Mouse (Mus musculus): ENCODE data around the gene Abca7. TPM values are rescaled to one million over a fixed set of nuclear protein-coding genes. Genes with fewer than 3 reads are reported as not detected.
"Not testable (repeated sequence)": the region's sequence is repeated elsewhere in the genome, so short reads cannot be mapped to it uniquely, and the experiment has no call there.

Gene Abca7
- polyA plus RNA-seq, 1 experiment from 2014 or later, result 2.6 TPM

DNA sequence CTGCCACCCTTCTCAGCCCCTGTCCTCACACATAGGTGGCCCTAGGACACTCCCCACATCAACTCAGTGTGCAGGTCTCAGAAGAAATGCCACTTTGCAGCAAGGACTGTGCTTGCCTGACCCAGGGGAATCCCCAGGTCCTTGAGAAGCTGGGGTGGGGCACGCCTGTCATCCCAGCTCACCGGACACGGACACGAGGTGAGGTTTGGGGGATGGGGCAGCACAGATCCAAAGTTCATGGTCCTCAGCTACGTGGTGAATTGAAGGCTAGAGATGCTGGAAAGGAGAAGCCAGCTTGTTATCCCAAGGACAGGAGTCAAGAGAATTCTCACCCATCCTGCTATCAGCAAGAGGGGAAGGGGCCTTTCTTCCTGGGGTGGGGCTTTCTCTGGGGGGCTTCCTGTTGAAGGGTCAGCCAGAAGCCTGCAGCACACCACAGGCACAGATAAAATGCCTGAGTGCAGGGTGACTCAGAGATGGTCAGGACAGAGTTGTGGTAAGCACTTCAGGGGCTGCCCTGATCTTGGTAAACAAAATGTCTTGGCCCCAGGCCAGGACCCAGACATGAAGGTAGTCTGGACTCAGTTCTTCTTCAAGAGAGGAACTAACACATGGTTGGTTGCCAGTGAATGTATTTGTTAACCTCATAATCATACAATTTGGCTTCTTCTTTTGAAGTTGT lies 36.6 kb downstream of the Abca7 start:
- no peak for DNase-seq (ENCODE audit: low spot score)
- peak; percentile 37; the same call in 1 of the 2 replicates for ATAC-seq (replicated peaks; ENCODE audit: low FRiP score, low read depth)
- whole genome bisulfite sequencing, result 33% methylated on average over 5 of the region's 5 CpGs

DNA sequence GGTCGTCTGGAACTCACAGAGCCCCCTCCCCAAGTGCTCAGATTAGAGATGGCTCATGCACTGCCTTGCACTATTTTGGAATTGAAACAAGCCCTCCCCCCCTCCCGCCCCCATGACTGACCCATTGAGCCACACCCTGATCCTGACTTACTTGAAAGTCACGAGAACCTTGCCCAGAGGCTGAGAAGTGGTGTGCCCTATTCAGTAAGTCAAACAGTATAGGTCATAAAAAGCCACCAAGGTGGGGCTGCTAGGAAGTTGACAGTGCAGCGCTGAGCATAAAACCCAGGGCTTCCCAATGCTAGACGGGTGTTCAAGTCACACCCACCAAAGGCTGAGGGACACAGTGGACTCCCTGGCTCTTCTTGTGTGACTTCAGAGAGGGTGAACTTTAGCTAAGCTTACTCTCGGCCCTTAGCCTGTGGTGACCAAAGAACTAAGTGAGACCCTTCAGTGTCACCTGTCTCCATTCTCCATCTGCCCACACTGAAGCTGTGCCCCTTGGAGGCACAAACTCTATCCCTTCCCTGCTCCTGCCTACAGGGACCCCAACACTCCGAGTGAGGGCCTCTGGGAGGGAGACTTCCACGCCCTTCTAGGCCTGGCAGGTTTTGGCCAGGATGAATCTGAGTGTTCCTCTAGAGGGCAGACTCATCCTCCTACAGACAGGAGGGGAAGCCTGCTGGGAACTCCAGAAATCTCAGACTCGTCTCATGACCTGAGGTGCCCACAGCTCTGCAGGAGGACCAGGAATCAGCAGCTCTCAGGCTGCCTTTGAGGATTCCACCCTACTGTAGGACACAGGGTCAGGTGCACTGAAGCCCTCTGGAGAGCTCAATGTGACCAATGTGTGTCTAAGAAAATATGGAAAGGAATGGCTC lies 37.5 kb downstream of the Abca7 start:
- 0 out of 2 replicates have a peak, but pooled peaks have one; percentile 23 for ATAC-seq (replicated peaks; ENCODE audit: low FRiP score, low read depth)
- 30% methylated on average over 9 of the region's 9 CpGs for WGBS
- H3K36me3 ChIP-seq (ENCODE audit: insufficient read depth, low read length), result peaks cover 42% of the 10 kb centered on the region

More for the DNA sequence above, 36.6 kb downstream of the Abca7 start:
- H3K9ac ChIP-seq (ENCODE audit: low read depth, low read length), result no peak overlapping the region
- H3K27ac ChIP-seq, result no peak overlapping the region
- H3K27me3 ChIP-seq (ENCODE audit: insufficient read depth, low read length), result no peaks in the 10 kb centered on the region
- no peak for TF ChIP-seq CTCF (IDR thresholded peaks at IDR 0.05; ENCODE audit: low read depth)
- no peak overlapping the region for H3K4me3 ChIP-seq (replicated peaks; ENCODE audit: low read depth, low read length)
- no peaks in the 10 kb centered on the region for H3K9me3 ChIP-seq (replicated peaks; ENCODE audit: low read length)
- peaks cover 36% of the 10 kb centered on the region for H3K36me3 ChIP-seq (ENCODE audit: insufficient read depth, low read length)
- H3K4me2 ChIP-seq (ENCODE audit: low read length), result no peak overlapping the region
- H3K4me1 ChIP-seq (replicated peaks; ENCODE audit: insufficient read depth, low read length), result peaks cover 5% of the 10 kb centered on the region; the same call in 1 of the 2 replicates

DNA sequence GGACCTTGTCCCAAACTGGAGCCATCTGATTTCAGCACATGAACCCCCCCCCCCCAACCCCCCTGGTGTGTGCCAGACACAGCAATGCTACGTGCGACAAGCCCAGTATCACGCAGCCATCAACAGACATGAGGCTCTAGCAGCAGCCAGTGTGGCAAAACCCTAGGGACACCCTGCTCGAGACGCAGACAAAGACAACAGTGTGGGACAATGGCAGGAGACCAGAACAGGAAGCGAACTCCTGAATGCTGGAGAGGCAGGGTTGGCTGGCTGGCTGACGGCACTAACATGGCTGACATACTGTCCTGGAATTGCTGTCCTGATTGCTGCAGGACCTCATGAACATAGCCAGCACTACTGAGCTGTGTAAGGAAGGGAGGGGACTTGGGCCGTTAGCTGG lies 38.9 kb downstream of the Abca7 start:
- Histone ChIP-seq H3K4me1 (replicated peaks; ENCODE audit: insufficient read depth, low read length) (peaks cover 13% of the 10 kb centered on the region), H3K27me3 (ENCODE audit: insufficient read depth, low read length) (no peaks in the 10 kb centered on the region), H3K27ac (peak overlapping the region; percentile 31; the same call in 1 of the 2 replicates), H3K9me3 (replicated peaks; ENCODE audit: low read length) (no peaks in the 10 kb centered on the region), H3K4me3 (replicated peaks; ENCODE audit: low read depth, low read length) (no peak overlapping the region), H3K9ac (ENCODE audit: low read depth, low read length) (no peak overlapping the region), H3K36me3 (ENCODE audit: insufficient read depth, low read length) (peaks cover 42% of the 10 kb centered on the region), H3K4me2 (ENCODE audit: low read length) (no peak overlapping the region)
- TF ChIP-seq CTCF (IDR thresholded peaks at IDR 0.05; ENCODE audit: low read depth), result no peak
- ATAC-seq (replicated peaks; ENCODE audit: low FRiP score, low read depth) (no peak), DNase-seq (ENCODE audit: low spot score) (no peak)
- WGBS, result 77% methylated on average over 8 of the region's 8 CpGs

More for the DNA sequence above, 37.5 kb downstream of the Abca7 start:
- no peak overlapping the region for H3K4me2 ChIP-seq (ENCODE audit: low read length)
- H3K9ac ChIP-seq (ENCODE audit: low read depth, low read length), result 0 out of 2 replicates have a peak overlapping the region, but pooled peaks have one; percentile 18
- H3K27me3 ChIP-seq (ENCODE audit: insufficient read depth, low read length), result no peaks in the 10 kb centered on the region
- peak; percentile 79 for DNase-seq (ENCODE audit: low spot score)
- peak overlapping the region; percentile 62 for H3K27ac ChIP-seq
- TF ChIP-seq CTCF (IDR thresholded peaks at IDR 0.05; ENCODE audit: low read depth), result peak; percentile 74
- H3K9me3 ChIP-seq (replicated peaks; ENCODE audit: low read length), result no peaks in the 10 kb centered on the region
- H3K4me3 ChIP-seq (replicated peaks; ENCODE audit: low read depth, low read length), result no peak overlapping the region
- H3K4me1 ChIP-seq (replicated peaks; ENCODE audit: insufficient read depth, low read length), result peaks cover 13% of the 10 kb centered on the region

DNA sequence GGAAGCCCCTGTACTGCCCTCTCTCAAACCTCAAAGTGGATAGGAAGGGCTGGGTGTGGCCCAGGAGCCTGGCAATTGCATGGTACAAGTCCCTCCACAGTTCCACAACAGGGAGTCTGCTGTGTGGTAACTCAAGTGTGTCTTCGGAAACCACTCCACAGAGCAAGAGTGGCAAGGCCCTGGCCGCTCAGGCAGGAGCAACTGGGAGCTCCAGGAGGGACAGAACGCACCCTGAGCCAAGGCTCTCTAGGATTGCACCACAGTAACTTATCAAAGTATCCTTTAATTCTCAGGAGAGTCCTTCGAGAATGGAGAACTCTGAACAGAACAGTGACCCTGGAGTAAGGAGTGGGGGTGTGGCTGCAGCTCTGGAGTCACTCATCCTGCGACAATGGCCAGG lies 39.4 kb downstream of the Abca7 start:
- H3K27ac ChIP-seq, result peak overlapping the region; percentile 31; the same call in 1 of the 2 replicates
- 91% methylated on average over 5 of the region's 5 CpGs for WGBS
- H3K9me3 ChIP-seq (replicated peaks; ENCODE audit: low read length), result no peaks in the 10 kb centered on the region
- H3K9ac ChIP-seq (ENCODE audit: low read depth, low read length), result no peak overlapping the region
- H3K36me3 ChIP-seq (ENCODE audit: insufficient read depth, low read length), result peaks cover 42% of the 10 kb centered on the region
- H3K4me3 ChIP-seq (replicated peaks; ENCODE audit: low read depth, low read length), result no peak overlapping the region
- no peak for DNase-seq (ENCODE audit: low spot score)
- no peak for TF ChIP-seq CTCF (IDR thresholded peaks at IDR 0.05; ENCODE audit: low read depth)
- peaks cover 13% of the 10 kb centered on the region for H3K4me1 ChIP-seq (replicated peaks; ENCODE audit: insufficient read depth, low read length)
- H3K4me2 ChIP-seq (ENCODE audit: low read length), result no peak overlapping the region
- ATAC-seq (replicated peaks; ENCODE audit: low FRiP score, low read depth), result no peak
- no peaks in the 10 kb centered on the region for H3K27me3 ChIP-seq (ENCODE audit: insufficient read depth, low read length)

- no peak overlapping the region for H3K4me3 ChIP-seq (replicated peaks; ENCODE audit: low read depth, low read length)
- H3K9me3 ChIP-seq (replicated peaks; ENCODE audit: low read length), result no peaks in the 10 kb centered on the region
- DNase-seq (ENCODE audit: low spot score) (no peak), ATAC-seq (replicated peaks; ENCODE audit: low FRiP score, low read depth) (no peak)
- no peak for TF ChIP-seq CTCF (IDR thresholded peaks at IDR 0.05; ENCODE audit: low read depth)
- H3K27me3 ChIP-seq (ENCODE audit: insufficient read depth, low read length), result no peaks in the 10 kb centered on the region
- no peak overlapping the region for H3K27ac ChIP-seq
- peaks cover 42% of the 10 kb centered on the region for H3K36me3 ChIP-seq (ENCODE audit: insufficient read depth, low read length)
- H3K9ac ChIP-seq (ENCODE audit: low read depth, low read length), result no peak overlapping the region
- H3K4me1 ChIP-seq (replicated peaks; ENCODE audit: insufficient read depth, low read length), result peaks cover 13% of the 10 kb centered on the region
- 92% methylated on average over 13 of the region's 13 CpGs for WGBS
- no peak overlapping the region for H3K4me2 ChIP-seq (ENCODE audit: low read length)
These were observed 40.5 kb downstream of the Abca7 start for GRCm38 (mm10) chr10:80036832-80037231.

DNA sequence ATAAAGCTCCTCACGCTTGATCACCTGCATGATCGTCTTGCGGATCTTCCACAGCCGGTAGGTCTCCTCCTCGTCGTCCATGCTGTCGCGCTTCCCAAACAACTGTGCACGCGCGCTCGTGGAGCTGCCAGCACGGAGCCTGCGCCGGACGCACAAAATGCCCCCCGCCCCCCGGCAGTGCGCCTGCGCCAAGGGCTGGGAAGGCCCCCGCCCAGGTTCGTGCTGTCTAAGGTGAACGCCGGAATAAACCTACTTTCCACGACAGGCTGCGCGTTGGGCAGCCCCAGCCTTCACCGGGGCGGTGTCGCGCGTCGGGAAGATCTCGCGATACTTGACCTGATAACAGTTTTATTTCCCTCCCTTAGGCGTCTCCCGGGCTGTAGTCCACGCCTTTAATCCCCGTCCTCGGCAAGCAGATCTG lies 43.3 kb downstream of the Abca7 start, which contains the start of gene Polr2e:
TSS of gene Polr2e (minus strand) at position 237 of the 421 bp plus-strand sequence.
- Histone ChIP-seq H3K9ac (ENCODE audit: low read depth, low read length) (peak within 1 kb of the TSS; percentile 79), H3K4me2 (ENCODE audit: low read length) (peak within 1 kb of the TSS; percentile 74), H3K4me3 (replicated peaks; ENCODE audit: low read depth, low read length) (peak within 1 kb of the TSS; percentile 72), H3K9me3 (replicated peaks; ENCODE audit: low read length) (no peaks in the 10 kb centered on the region), H3K4me1 (replicated peaks; ENCODE audit: insufficient read depth, low read length) (peaks cover 9% of the 10 kb centered on the region), H3K36me3 (ENCODE audit: insufficient read depth, low read length) (peaks cover 38% of the 10 kb centered on the region), H3K27ac (peak within 1 kb of the TSS; percentile 62), H3K27me3 (ENCODE audit: insufficient read depth, low read length) (no peaks in the 10 kb centered on the region)
- under 1% methylated on average over 40 of the region's 40 CpGs for WGBS
- no peak for TF ChIP-seq CTCF (IDR thresholded peaks at IDR 0.05; ENCODE audit: low read depth)
- ATAC-seq (replicated peaks; ENCODE audit: low FRiP score, low read depth) (peak; percentile 96), DNase-seq (ENCODE audit: low spot score) (peak; percentile 98)

DNA sequence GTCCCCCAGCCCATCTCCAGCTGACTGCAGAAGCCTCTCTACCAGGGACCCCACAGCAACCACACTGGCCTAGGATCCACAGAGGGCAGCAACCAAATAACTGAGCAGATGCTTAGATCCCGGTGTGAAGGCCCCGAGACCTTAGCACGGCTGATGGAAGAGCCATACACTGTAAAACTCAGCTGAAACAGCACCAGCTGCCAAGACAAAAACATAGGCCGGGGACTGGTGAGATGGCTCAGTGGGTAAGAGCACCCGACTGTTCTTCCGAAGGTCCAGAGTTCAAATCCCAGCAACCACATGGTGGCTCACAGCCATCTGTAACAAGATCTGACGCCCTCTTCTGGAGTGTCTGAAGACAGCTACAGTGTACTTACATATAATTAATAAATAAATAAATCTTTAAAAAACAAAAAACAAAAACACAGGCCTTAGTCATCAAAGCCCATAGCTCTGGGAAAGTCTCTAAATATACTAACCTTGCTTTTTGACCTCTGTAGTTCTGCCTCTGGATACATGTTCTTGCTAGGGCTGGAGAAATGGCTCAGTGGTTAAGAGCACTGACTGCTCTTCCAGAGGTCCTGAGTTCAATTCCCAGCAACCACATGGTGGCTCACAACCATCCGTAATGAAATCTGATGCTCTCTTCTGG lies 45.2 kb downstream of the Abca7 start:
- not testable (repeated sequence) for H3K4me2 ChIP-seq (ENCODE audit: low read length); H3K9ac ChIP-seq (ENCODE audit: low read depth, low read length); ATAC-seq (replicated peaks; ENCODE audit: low FRiP score, low read depth); H3K27ac ChIP-seq; H3K4me1 ChIP-seq (replicated peaks; ENCODE audit: insufficient read depth, low read length); H3K27me3 ChIP-seq (ENCODE audit: insufficient read depth, low read length); DNase-seq (ENCODE audit: low spot score); H3K4me3 ChIP-seq (replicated peaks; ENCODE audit: low read depth, low read length); H3K9me3 ChIP-seq (replicated peaks; ENCODE audit: low read length)
- 88% methylated on average over 8 of the region's 8 CpGs for WGBS
- H3K36me3 ChIP-seq (ENCODE audit: insufficient read depth, low read length), result peaks cover 20% of the 10 kb centered on the region

Data from kidney, postnatal 0 days (tissue).